Mouse (Mus musculus) G1E (cell line): ENCODE measurements around the gene E130309D02Rik.

ENCODE experiments used
- CTCF ChIP-seq: IDR thresholded peaks from 2 replicates; pipeline ENCODE4 v1.5.1; 2012; ENCODE audit warnings: low read depth, low read length, inconsistent platforms, mixed read lengths
- TAL1 ChIP-seq: conservative IDR thresholded peaks from 2 replicates; pipeline ENCODE4 v1.6.1; 2012; ENCODE audit warnings: low read depth, low read length, inconsistent platforms, mixed read lengths

DNA sequence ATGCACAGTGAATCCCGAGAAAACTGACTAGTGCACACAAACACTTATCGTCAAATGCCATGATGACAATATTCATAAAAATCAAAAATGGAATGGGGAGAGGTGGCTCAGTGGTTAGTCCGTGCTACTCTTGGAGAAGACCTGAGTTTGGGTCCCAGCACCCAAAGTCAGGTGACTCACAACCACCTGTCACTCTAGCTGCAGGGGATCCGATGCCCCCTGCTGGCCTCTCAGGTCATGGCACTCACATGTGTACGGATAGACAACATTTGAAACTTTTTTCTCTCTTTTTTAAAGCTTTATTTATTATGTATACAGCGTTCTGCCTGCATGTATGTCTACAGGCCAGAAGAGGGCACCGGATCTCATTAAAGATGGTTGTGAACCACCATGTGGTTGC lies 16.8 kb downstream of the E130309D02Rik start:
- peak; percentile 21; the same call in 1 of the 2 replicates for TF ChIP-seq CTCF
- TF ChIP-seq TAL1 = no peak
